Mouse (Mus musculus): ENCODE measurements around the gene D430041D05Rik.

- TF ChIP-seq TAL1 (IDR thresholded peaks at IDR 0.05; ENCODE audit: low read length) (no peak), GATA1 (IDR thresholded peaks at IDR 0.05; ENCODE audit: low read length) (no peak)
Measured at GRCm38 (mm10) chr2:104192401-104193141, 218.2 kb downstream of the D430041D05Rik start.

Data from erythroblast, embryonic 14.5 days (primary cell).